Mouse (Mus musculus) testis, postnatal 10 days (tissue): ENCODE results near the gene Zkscan4.

Experiments
- DNase-seq: peaks from one replicate; pipeline ENCODE4 v3.0.0; 2021; ENCODE audit warnings: low spot score

The Zkscan4 gene

GRCm38 (mm10) chr13:21530136-21530535 is 51.4 kb downstream of the Zkscan4 start:
- no peak for DNase-seq

- peak; percentile 82 for DNase-seq
Observed at GRCm38 (mm10) chr13:21530781-21531201, 52.1 kb downstream of the Zkscan4 start, which contains the start of gene Zkscan8. Gene Zkscan8, minus strand, starts transcription at chr13:21531120.
